Mouse (Mus musculus) Patski (cell line): ENCODE measurements at regions not wholly inside any gene's neighbourhood (a gene's known extent, or its start where the extent isn't known, plus 50 kb on each side); places are given as distances from the start of the nearest gene placed in this dataset.

Experiments
- ATAC-seq: fragments of 100-300 bp; one replicate; pipeline ENCODE4 v1.8.0; 2021
- CTCF ChIA-PET: fragments of 350-600 bp; sonication (Branson Sonifier 250); formaldehyde crosslinking; loops from one replicate; lab custom pipeline; 2022; ENCODE audit warnings: inconsistent platforms; lab: Charles Lee
- POLR2A ChIA-PET: fragments of 350-600 bp; sonication (Branson Sonifier 250); formaldehyde crosslinking; loops from one replicate; lab custom pipeline; 2022; ENCODE audit warnings: antibody characterized with exemption, inconsistent platforms; lab: Charles Lee
- DNase-seq: peaks from one replicate; pipeline ENCODE4 v3.0.0-alpha.2; 2011; ENCODE audit warnings: low read depth, low spot score
- H3K27me3 ChIP-seq: fragments of 371-371 bp; one replicate; pipeline ENCODE4 v1.5.1; 2021
- CTCF ChIP-seq: fragments of 100-300 bp; IDR thresholded peaks from one replicate; pipeline ENCODE4 v1.5.1; 2021
- in situ Hi-C: fragments of 300-500 bp; cut with MboI; formaldehyde crosslinking; loops from 3 replicates; pipeline ENCODE4 v1.11.1; 2018; ENCODE audit warnings: low pct_unique_long_range_greater_than_20kb, mixed read lengths

DNA sequence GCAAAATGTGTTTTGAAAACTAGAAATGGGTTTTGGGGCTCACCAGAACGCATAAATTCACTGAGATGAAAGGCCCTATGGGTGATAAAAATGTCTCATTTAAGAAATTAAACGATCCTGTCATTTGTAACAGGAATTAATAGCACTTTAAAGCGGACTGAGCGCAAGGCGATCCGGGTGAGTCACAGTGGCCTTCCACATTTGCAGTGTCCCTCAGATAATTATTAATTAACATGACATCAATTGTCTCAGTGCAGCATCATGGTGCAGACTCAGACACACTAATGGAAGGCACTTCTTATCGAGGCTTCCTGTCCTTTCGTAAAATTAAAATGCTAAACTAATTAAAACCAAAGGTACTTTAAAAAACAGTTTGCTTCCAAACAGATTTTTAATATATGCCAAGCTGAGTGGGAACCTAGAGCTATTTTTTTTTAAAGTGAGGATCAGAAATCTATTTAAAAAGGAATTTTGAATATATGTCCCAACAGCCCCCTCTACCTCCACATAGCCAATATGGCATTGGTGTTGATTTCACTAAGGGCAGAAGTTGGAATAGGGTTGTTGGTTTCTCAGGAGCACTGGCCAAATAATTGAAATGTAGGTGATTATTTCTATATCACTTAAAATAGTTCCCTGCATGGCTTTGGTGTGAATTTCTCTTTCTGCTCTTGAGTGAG is 262.0 kb upstream of the Id2 start:
- ChIA-PET CTCF (interaction anchor here (1.3 kb wide), 1 partner anchor 26 kb away, joined by 3 read pairs; no protein-coding TSS in a partner anchor), POLR2A (no interaction called here)
- TF ChIP-seq CTCF, result no peak
- DNase-seq (no peak), ATAC-seq (no peak)
- no peaks in the 10 kb centered on the region for H3K27me3 ChIP-seq
- in situ Hi-C loops, result no loop called here

DNA sequence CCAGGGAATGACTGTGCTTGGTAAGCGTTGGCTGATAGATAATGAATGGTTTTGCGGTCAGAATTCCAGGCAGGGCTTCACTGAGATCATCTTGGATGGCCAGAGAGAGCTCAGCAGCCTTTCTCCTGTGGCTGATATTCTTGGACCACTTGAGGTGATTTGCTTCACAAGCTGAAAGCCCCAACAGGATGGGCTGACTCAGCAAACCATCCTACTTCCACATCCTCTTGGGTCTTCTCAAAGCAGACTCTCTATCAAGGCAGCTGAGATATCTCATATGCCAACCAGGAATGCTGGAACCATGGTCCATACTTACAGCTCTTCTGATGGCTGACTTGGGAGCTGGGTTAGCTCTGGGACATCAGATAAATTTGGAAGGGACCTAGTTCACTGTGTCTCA is 259.8 kb upstream of the Id2 start:
- no peak for TF ChIP-seq CTCF
- POLR2A ChIA-PET, result no interaction called here
- no peaks in the 10 kb centered on the region for H3K27me3 ChIP-seq
- in situ Hi-C loops, result no loop called here
- ATAC-seq (no peak), DNase-seq (no peak)
- CTCF ChIA-PET, result interaction anchor here (1.4 kb wide), 1 partner anchor 14 kb away, joined by 4 read pairs; no protein-coding TSS in a partner anchor

DNA sequence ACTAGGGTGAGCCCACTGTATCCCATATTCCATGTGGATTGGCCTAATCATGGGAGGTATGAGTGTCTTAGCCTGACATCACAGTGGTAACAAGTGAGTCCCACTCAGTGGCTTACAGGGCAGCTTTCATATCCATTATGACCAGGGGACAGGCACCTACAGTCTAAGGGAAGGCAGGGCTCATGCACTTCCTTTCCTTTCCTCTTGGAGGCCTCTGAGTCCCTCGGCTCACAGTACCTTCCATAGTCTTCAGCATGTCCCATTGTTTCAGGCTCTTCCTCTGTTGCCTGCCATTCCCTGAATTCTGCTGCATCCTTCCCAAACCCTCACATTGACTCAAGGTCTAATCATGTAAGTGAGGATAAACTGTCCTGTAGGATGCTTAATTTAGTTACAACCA is 258.3 kb upstream of the Id2 start:
- DNase-seq (no peak), ATAC-seq (no peak)
- ChIA-PET CTCF (interaction anchor here (0.9 kb wide), 1 partner anchor 189 kb away, joined by 3 read pairs; no protein-coding TSS in a partner anchor), POLR2A (interaction anchor here (0.9 kb wide), 1 partner anchor 11 kb away, joined by 3 read pairs; no protein-coding TSS in a partner anchor)
- in situ Hi-C loops, result no loop called here
- no peaks in the 10 kb centered on the region for H3K27me3 ChIP-seq
- TF ChIP-seq CTCF, result no peak

DNA sequence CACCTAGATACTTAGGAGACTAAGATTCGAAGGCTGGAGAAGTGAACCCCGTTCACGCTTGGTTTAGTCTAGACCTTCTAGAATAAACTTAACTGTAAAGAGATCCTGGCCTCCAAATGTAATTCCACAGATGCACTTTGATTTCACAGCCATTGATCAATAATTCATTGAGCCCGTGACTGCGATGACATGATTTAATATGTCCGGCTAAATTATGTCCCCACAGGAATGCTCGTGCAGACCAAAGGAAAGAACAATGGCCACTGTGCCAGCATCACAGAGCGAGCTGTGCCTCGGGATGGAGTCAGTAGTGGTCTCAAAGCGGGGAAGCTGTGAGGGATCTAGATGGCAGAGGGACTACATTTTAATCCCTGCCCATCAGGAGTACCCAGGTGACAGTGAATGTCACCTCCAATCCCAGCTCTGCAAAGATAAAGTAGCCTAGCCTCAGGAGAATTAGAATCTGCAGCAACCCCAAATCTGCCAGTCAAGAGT is 256.5 kb upstream of the Id2 start:
- POLR2A ChIA-PET, result interaction anchor here (1.1 kb wide), 1 partner anchor 19 kb away, joined by 8 read pairs; no protein-coding TSS in a partner anchor
- CTCF ChIA-PET, result no interaction called here
- H3K27me3 ChIP-seq, result no peaks in the 10 kb centered on the region
- no peak for TF ChIP-seq CTCF
- in situ Hi-C loops, result no loop called here
- no peak for DNase-seq
- no peak for ATAC-seq

DNA sequence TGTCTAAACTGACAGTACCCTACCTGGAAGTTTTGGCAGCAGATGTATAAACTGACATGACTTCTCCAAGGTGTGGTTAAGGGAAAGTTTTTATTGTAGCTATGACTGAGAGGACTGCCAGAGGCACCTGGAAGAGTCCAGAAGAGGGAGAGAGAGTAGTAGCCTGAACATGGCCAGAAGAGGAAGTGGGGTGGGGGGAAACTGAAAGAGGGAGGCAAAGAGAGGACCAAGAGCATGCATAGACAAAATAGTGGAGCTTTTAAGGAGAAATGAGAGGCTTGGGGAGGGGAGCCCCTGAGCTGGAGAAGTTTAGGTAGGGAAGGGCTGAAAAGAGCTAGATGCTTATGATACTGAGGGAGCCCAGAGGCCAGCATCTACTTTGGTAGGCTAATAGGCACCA is 255.2 kb upstream of the Id2 start:
- ChIA-PET POLR2A (interaction anchor here (1.1 kb wide), 1 partner anchor 20 kb away, joined by 8 read pairs; no protein-coding TSS in a partner anchor), CTCF (no interaction called here)
- in situ Hi-C loops, result no loop called here
- DNase-seq, result no peak
- H3K27me3 ChIP-seq, result no peaks in the 10 kb centered on the region
- TF ChIP-seq CTCF, result no peak
- no peak for ATAC-seq

DNA sequence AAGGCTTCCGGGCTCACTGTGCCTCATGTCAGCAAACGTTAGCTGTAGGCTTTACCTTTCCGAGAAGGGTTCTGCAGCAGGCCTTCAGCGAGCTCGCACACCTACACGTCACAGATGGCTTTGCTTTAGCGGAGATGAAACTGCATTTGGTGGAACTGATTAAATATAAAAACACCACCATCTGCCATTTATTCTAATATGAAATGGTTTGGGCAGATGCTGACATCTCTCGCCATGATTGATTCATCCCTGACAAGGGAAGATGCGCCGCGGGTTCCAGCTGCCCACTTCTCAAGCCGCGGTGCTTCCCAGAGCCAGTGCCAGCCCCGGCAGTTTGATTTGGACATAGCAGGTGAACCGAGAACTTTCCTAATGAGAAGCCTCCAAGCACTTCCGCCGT is 247.4 kb upstream of the Id2 start:
- DNase-seq (no peak), ATAC-seq (no peak)
- CTCF ChIA-PET, result no interaction called here
- no peak for TF ChIP-seq CTCF
- H3K27me3 ChIP-seq, result no peaks in the 10 kb centered on the region
- POLR2A ChIA-PET, result no interaction called here
- in situ Hi-C loops, result no loop called here

DNA sequence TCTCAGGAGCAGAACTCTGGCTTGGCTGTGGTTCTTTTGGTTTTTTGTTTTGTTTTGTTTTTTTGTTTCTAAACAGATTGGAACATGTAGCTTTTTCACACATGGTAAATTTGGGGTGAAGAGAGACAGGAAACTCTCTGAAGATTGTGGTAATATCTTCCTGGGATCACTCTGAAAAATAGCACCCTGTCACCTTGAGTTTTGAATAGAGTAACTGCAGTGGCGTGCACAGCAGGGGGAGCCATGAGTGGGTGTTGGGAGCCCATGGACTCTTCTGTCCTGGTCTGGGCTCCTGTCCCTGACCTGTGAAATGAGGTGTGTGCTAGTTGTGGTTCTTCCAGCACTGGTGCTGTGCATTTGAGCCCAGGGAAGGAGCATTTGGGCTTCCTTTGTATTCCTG is 241.8 kb upstream of the Id2 start:
- CTCF ChIA-PET, result no interaction called here
- DNase-seq (no peak), ATAC-seq (no peak)
- H3K27me3 ChIP-seq, result no peaks in the 10 kb centered on the region
- in situ Hi-C loops, result no loop called here
- TF ChIP-seq CTCF, result no peak
- POLR2A ChIA-PET, result no interaction called here

DNA sequence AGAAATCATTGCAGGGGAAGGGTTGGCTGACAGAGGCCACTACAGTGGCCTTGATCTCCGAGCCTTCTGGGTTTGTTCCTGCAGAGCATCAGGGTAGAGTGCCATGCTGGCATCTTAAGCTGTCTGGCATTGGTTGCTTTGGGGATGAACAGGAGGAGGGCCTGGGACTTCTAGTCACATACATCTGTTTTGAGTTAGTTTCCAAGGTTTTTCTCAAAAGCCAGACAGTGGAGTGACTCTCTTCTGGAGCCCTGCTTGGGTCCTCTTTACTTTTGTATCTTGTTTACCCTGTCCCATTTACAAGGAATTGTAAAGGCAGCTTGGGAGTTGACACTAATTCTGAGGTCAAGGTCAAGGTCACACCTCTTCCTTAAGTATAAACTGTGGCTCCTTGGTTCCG is 239.0 kb upstream of the Id2 start:
- CTCF ChIA-PET, result interaction anchor here (0.7 kb wide), 1 partner anchor 58 kb away, joined by 3 read pairs; no protein-coding TSS in a partner anchor
- no peak for TF ChIP-seq CTCF
- in situ Hi-C loops, result no loop called here
- no peak for ATAC-seq
- DNase-seq, result no peak
- no peaks in the 10 kb centered on the region for H3K27me3 ChIP-seq
- POLR2A ChIA-PET, result no interaction called here

DNA sequence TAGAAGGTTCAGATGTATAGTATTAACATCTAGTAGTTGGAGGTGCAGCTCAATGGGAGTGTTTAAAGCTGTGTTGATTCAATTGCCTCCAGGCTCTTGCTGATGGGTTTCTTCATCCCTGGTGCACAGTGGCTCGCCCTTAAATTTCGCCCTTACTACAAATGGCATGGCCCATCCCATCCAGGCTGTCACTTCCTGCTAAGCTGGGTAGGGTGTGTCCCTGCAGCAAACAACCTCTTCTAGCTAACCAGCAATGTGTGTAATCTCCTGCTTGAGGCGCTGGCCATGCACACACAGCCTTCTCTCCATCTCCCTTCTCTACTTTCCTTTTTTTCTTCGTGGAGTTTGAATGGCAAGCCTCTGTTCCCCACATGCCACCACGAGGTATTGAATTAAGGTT is 238.1 kb upstream of the Id2 start:
- ChIA-PET CTCF (no interaction called here), POLR2A (no interaction called here)
- ATAC-seq, result no peak
- no peak for DNase-seq
- TF ChIP-seq CTCF, result no peak
- no peaks in the 10 kb centered on the region for H3K27me3 ChIP-seq
- in situ Hi-C loops, result no loop called here

DNA sequence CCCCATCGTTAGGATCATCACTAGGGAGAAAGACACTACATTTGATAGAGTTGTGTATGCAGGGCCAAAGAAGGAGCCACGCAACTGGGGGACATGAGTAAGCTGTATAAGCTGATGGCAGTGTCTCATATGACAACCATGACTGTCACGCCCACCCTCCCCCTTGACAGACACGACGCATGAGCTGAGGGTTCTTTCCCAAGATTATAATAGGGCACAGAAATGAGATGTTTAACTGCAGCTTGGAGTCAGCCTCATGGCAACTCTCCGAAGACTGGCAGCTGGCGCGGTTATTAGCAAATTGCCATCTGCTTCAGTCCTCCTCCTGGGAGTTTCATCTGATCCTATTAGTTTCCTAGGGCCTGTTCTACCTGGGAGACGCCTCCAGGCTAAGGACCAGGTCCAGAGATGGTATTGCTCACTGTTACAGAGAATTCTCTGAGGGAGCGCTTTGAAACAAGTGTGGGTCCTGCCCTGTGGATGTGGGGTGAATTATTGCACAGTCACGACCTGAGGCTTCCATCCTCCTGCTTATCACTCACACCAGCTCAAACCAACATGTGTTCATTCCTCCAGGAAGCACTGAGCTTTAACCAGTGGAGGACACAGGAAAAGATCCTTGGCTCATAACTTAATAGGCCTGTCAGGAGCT is 235.6 kb upstream of the Id2 start:
- CTCF ChIA-PET, result no interaction called here
- in situ Hi-C loops, result no loop called here
- no peak for DNase-seq
- no peak for TF ChIP-seq CTCF
- POLR2A ChIA-PET, result no interaction called here
- no peak for ATAC-seq
- H3K27me3 ChIP-seq, result no peaks in the 10 kb centered on the region
